ENCODE assay signal across 8 mouse cellular contexts in genomic region chr19:20390455-20390994, GRCm38 (mm10). TPM values are rescaled to one million over a fixed set of nuclear protein-coding genes. Genes with fewer than 3 reads are reported as not detected.
DNase-seq lines count a peak whose midpoint lies in the region; ATAC-seq and TF ChIP-seq lines count a peak whose summit lies in the region.

Gene Anxa1 (minus strand): TSS chr19:20390944.

- no peak within 1 kb of the TSS for H3K4me2 ChIP-seq in midbrain, postnatal 0 days (ENCODE audit: low read depth, low read length, poor library complexity, severe bottlenecking)

- peak; percentile 95 for DNase-seq in 3T3-L1 (ENCODE audit: low read depth, low spot score)
- DNase-seq in R1 (ENCODE audit: low read depth, low spot score), result peak; percentile 71
- peak in 1 of 2 experiments; percentile 14 for DNase-seq in gastrocnemius, postnatal 4 days (ENCODE audit: low spot score in 2 of 2)
- DNase-seq in kidney, postnatal 10 days, result peak; percentile 30
- DNase-seq in midbrain, postnatal 0 days (ENCODE audit: low spot score), result no peak
- DNase-seq in cerebellum, adult 18-20 months, result no peak

- H3K27me3 ChIP-seq in midbrain, postnatal 0 days (ENCODE audit: insufficient read depth, low read length), result no peaks in the 10 kb centered on the region

- H3K9me3 ChIP-seq in midbrain, postnatal 0 days (ENCODE audit: low read length), result no peaks in the 10 kb centered on the region

- TF ChIP-seq CTCF in midbrain, postnatal 0 days (IDR thresholded peaks at IDR 0.05), result no peak

- no peak within 1 kb of the TSS for H3K27ac ChIP-seq in midbrain, postnatal 0 days (ENCODE audit: low read depth, low read length)

- ATAC-seq in monocyte, adult 5-6 weeks (replicated peaks; ENCODE audit: insufficient number of reproducible peaks, low FRiP score, low TSS enrichment, poor library complexity, severe bottlenecking), result 0 out of 2 replicates have a peak, but pooled peaks have one; percentile 34
- no peak for ATAC-seq in midbrain, postnatal 0 days (ENCODE audit: low FRiP score)
- no peak for ATAC-seq in frontal cortex, adult (ENCODE audit: low TSS enrichment)

- H3K9ac ChIP-seq in midbrain, postnatal 0 days (replicated peaks; ENCODE audit: low read length, poor library complexity, severe bottlenecking), result no peak within 1 kb of the TSS

- H3K4me1 ChIP-seq in midbrain, postnatal 0 days (ENCODE audit: insufficient read depth, low read length), result no peaks in the 10 kb centered on the region

- H3K4me3 ChIP-seq in midbrain, postnatal 0 days (ENCODE audit: low read depth, low read length), result no peak within 1 kb of the TSS

- 76% methylated on average over 5 of the region's 5 CpGs for WGBS in midbrain, postnatal 0 days

- H3K36me3 ChIP-seq in midbrain, postnatal 0 days (ENCODE audit: insufficient read depth, low read length), result no peaks in the 10 kb centered on the region

RNA-seq across cellular contexts. Expression of gene Anxa1, which starts in this region (rescaled TPM):
- total RNA-seq in gastrocnemius, postnatal 4 days (2021), result 10 to 100 TPM; 45.6 to 52.9 TPM
- total RNA-seq in monocyte, adult 5-6 weeks (2017), result 354 to 449 TPM (median 418 TPM) in 3 replicates
- 8.8 and 9.7 TPM in 2 replicates for total RNA-seq in midbrain, postnatal 0 days (2014; rRNA removed)
- 18.6 and 18.9 TPM in 2 replicates for polyA plus RNA-seq in midbrain, postnatal 0 days (2015; fragmentation: Nextera tagmentation; extraction: Ambion mirVana)

Comparison
In these comparisons a context has a peak if more than half of its experiments do, and no peak if none do; other contexts are left out.
1. DNase-seq: peak in 3T3-L1 (single experiment), R1 (single experiment) and kidney, postnatal 10 days (single experiment); none in midbrain, postnatal 0 days (single experiment) and cerebellum, adult 18-20 months (0 of 2).